Comparison of ENCODE assay signal across 10 mouse cellular contexts in genomic region chr10:96230391-96230790, GRCm38 (mm10).
A peak's percentile ranks its signal among the peaks of the same experiment; 100 is the strongest.
DNase-seq lines count a peak whose midpoint lies in the region; ATAC-seq and TF ChIP-seq lines count a peak whose summit lies in the region.
"Had no signal": no experiment of that assay in that cellular context is flagged by ENCODE, and none has a peak within 500 bp of the region (broad histone marks: within the 10 kb centered on the region; RNA-seq: fewer than 3 reads in every experiment).

No protein-coding gene starts in this region.

- no peaks in the 10 kb centered on the region for H3K9me3 ChIP-seq in forebrain, embryonic 15.5 days
- H3K9me3 ChIP-seq: embryonic facial prominence, embryonic 12.5 days; lung, embryonic 15.5 days had no signal

- H3K27me3 ChIP-seq in spleen, adult 2 months (ENCODE audit: control insufficient read depth, insufficient read depth, low read length), result no peaks in the 10 kb centered on the region
- no peaks in the 10 kb centered on the region for H3K27me3 ChIP-seq in forebrain, embryonic 15.5 days
- H3K27me3 ChIP-seq: embryonic facial prominence, embryonic 12.5 days; lung, embryonic 15.5 days had no signal

- H3K4me3 ChIP-seq in spleen, adult 2 months (ENCODE audit: extremely low read depth, insufficient read depth, insufficient read length), result no peak overlapping the region
- no peak overlapping the region for H3K4me3 ChIP-seq in lung, adult 2 months (replicated peaks; ENCODE audit: extremely low read depth, low read depth, low read length)
- no peak overlapping the region for H3K4me3 ChIP-seq in forebrain, embryonic 15.5 days
- H3K4me3 ChIP-seq: embryonic facial prominence, embryonic 12.5 days; lung, embryonic 15.5 days had no signal

- DNase-seq in spleen, adult 2 months (ENCODE audit: low read depth in 1 of 2, low spot score in 2 of 2), result peak in 1 of 2 experiments; percentile 41
- DNase-seq in spleen, adult 12 weeks (ENCODE audit: low spot score), result no peak
- DNase-seq in kidney, adult 8-10 months, result peak; percentile 60 to 73
- peak; percentile 49 for DNase-seq in lung, adult 2 months
- peak; percentile 50 to 54 for DNase-seq in urinary bladder, postnatal 36 days (ENCODE audit: low spot score in 2 of 2)
- no peak for DNase-seq in layer of hippocampus, adult 11-12 months (ENCODE audit: low spot score)
- no peak for DNase-seq in right cerebral cortex, postnatal 25 days

- H3K36me3 ChIP-seq in spleen, adult 2 months (ENCODE audit: control insufficient read depth, insufficient read depth, low read length), result no peaks in the 10 kb centered on the region
- H3K36me3 ChIP-seq in forebrain, embryonic 15.5 days, result no peaks in the 10 kb centered on the region
- H3K36me3 ChIP-seq: embryonic facial prominence, embryonic 12.5 days; lung, embryonic 15.5 days had no signal

- H3K27ac ChIP-seq in spleen, adult 2 months (ENCODE audit: insufficient read depth, low read length), result no peak overlapping the region
- no peak overlapping the region for H3K27ac ChIP-seq in forebrain, embryonic 15.5 days (replicated peaks)
- H3K27ac ChIP-seq: embryonic facial prominence, embryonic 12.5 days; lung, embryonic 15.5 days had no signal

- ATAC-seq in forebrain, embryonic 15.5 days (replicated peaks), result no peak

- peaks cover 3% of the 10 kb centered on the region; the same call in 1 of the 2 replicates for H3K4me1 ChIP-seq in spleen, adult 2 months (ENCODE audit: control insufficient read depth, insufficient read depth, insufficient read length)
- H3K4me1 ChIP-seq in lung, adult 2 months (ENCODE audit: control insufficient read depth, insufficient read depth, low read length), result no peaks in the 10 kb centered on the region
- H3K4me1 ChIP-seq in forebrain, embryonic 15.5 days, result no peaks in the 10 kb centered on the region
- H3K4me1 ChIP-seq: lung, embryonic 15.5 days had no signal

- no peak overlapping the region for H3K9ac ChIP-seq in forebrain, embryonic 15.5 days (replicated peaks)
- H3K9ac ChIP-seq: embryonic facial prominence, embryonic 12.5 days; lung, embryonic 15.5 days had no signal

- H3K4me2 ChIP-seq in forebrain, embryonic 15.5 days (replicated peaks), result no peak overlapping the region
- H3K4me2 ChIP-seq: embryonic facial prominence, embryonic 12.5 days; lung, embryonic 15.5 days had no signal

- TF ChIP-seq CTCF in spleen, adult 2 months (IDR thresholded peaks at IDR 0.05; ENCODE audit: extremely low read depth, insufficient read depth, insufficient read length, insufficient replicate concordance), result peak; percentile 19; the same call in 1 of the 2 replicates
- peak; percentile 75 for TF ChIP-seq CTCF in lung, adult 2 months (IDR thresholded peaks at IDR 0.05; ENCODE audit: insufficient read depth, low read length)

- no peak for TF ChIP-seq POLR2A in spleen, adult 2 months (IDR thresholded peaks at IDR 0.05; ENCODE audit: low read depth, low read length)
- no peak for TF ChIP-seq POLR2A in lung, adult 2 months (IDR thresholded peaks at IDR 0.05; ENCODE audit: borderline replicate concordance, extremely low read depth, low read depth, low read length)

- 86% methylated on average over 8 of the region's 8 CpGs for WGBS in spleen, adult 2 months
- WGBS in lung, adult 2 months, result 67% methylated on average over 8 of the region's 8 CpGs
- 82% methylated on average over 8 of the region's 8 CpGs for WGBS in forebrain, embryonic 15.5 days

Comparison
In these comparisons a context has a peak if more than half of its experiments do, and no peak if none do; other contexts are left out.
1. DNase-seq: peak in kidney, adult 8-10 months (2 of 2), lung, adult 2 months (single experiment) and urinary bladder, postnatal 36 days (2 of 2); none in spleen, adult 12 weeks (single experiment), layer of hippocampus, adult 11-12 months (single experiment) and right cerebral cortex, postnatal 25 days (single experiment).